Mouse (Mus musculus): ENCODE results near the gene Hemgn.

Hemgn gene

GRCm38 (mm10) chr4:46412113-46412512 lies 1.2 kb downstream of the Hemgn start:
- no peak for DNase-seq (ENCODE audit: low spot score in 2 of 2)

GRCm38 (mm10) chr4:46411489-46411888 lies 1.8 kb downstream of the Hemgn start:
- DNase-seq (ENCODE audit: low spot score in 2 of 2) = peak; percentile 46 to 72

- peak; percentile 67 to 73 for DNase-seq (ENCODE audit: low spot score in 2 of 2)
Observed at GRCm38 (mm10) chr4:46410677-46411076, 2.6 kb downstream of the Hemgn start.

GRCm38 (mm10) chr4:46406966-46407703 lies 6.2 kb downstream of the Hemgn start:
- peak; percentile 69 to 70 for DNase-seq (ENCODE audit: low spot score in 2 of 2)

GRCm38 (mm10) chr4:46404042-46404795 lies 9.1 kb downstream of the Hemgn start:
- peak; percentile 74 to 82 for DNase-seq (ENCODE audit: low spot score in 2 of 2)

- no peak for DNase-seq (ENCODE audit: low spot score in 2 of 2)
Observed at GRCm38 (mm10) chr4:46398839-46399238, 14.5 kb downstream of the Hemgn start.

- DNase-seq (ENCODE audit: low spot score in 2 of 2) = peak; percentile 68 to 73
Observed at GRCm38 (mm10) chr4:46395736-46396135, 17.6 kb downstream of the Hemgn start.

- DNase-seq (ENCODE audit: low spot score in 2 of 2) = no peak
Observed at GRCm38 (mm10) chr4:46394388-46394787, 18.9 kb downstream of the Hemgn start.

- DNase-seq (ENCODE audit: low spot score in 2 of 2) = peak; percentile 89 to 94
Observed at GRCm38 (mm10) chr4:46390390-46390970, 22.8 kb downstream of the Hemgn start.

- DNase-seq (ENCODE audit: low spot score in 2 of 2) = peak; percentile 45 to 73
Observed at GRCm38 (mm10) chr4:46389612-46390341, 23.5 kb downstream of the Hemgn start.

- peak; percentile 93 to 98 for DNase-seq (ENCODE audit: low spot score in 2 of 2)
Observed at GRCm38 (mm10) chr4:46389013-46389611, 24.2 kb downstream of the Hemgn start, which contains the start of gene Trmo. Trmo (minus strand) TSS chr4:46389437.

GRCm38 (mm10) chr4:46388556-46388955 lies 24.8 kb downstream of the Hemgn start:
- DNase-seq (ENCODE audit: low spot score in 2 of 2) = no peak

GRCm38 (mm10) chr4:46374869-46375368 lies 38.4 kb downstream of the Hemgn start:
- peak; percentile 80 to 91 for DNase-seq (ENCODE audit: low spot score in 2 of 2)

GRCm38 (mm10) chr4:46374455-46374854 lies 38.9 kb downstream of the Hemgn start:
- DNase-seq (ENCODE audit: low spot score in 2 of 2) = peak in 1 of 2 experiments; percentile 43

- no peak for DNase-seq (ENCODE audit: low spot score in 2 of 2)
Observed at GRCm38 (mm10) chr4:46371030-46371429, 42.3 kb downstream of the Hemgn start.

GRCm38 (mm10) chr4:46370406-46370805 lies 42.9 kb downstream of the Hemgn start:
- no peak for DNase-seq (ENCODE audit: low spot score in 2 of 2)

- no peak for DNase-seq (ENCODE audit: low spot score in 2 of 2)
Observed at GRCm38 (mm10) chr4:46369070-46369469, 44.2 kb downstream of the Hemgn start.

GRCm38 (mm10) chr4:46367487-46367959 lies 45.8 kb downstream of the Hemgn start:
- DNase-seq (ENCODE audit: low spot score in 2 of 2) = no peak

- DNase-seq (ENCODE audit: low spot score in 2 of 2) = no peak
Observed at GRCm38 (mm10) chr4:46364360-46364759, 48.9 kb downstream of the Hemgn start.

- DNase-seq (ENCODE audit: low spot score in 2 of 2) = no peak
Observed at GRCm38 (mm10) chr4:46361258-46361657, 52.0 kb downstream of the Hemgn start.
